Mouse (Mus musculus) stomach, embryonic 15.5 days (tissue): Measurements from ENCODE around the gene Sult6b2. TPM values are rescaled to one million over a fixed set of nuclear protein-coding genes. Genes with fewer than 3 reads are reported as not detected.

Experiments
- ATAC-seq: fragments of 200-750 bp; cut with Nextera tagmentation; 2 replicates; pipeline ENCODE4 v1.8.0; 2017; ENCODE audit warnings: low read depth, moderate number of reproducible peaks, moderate TSS enrichment; ENCODE audit not compliant: insufficient read depth, low FRiP score
- H3K27ac ChIP-seq: fragments of 300-500 bp; sonication (generic); 2 replicates; pipeline ENCODE4 v1.5.1; 2015; ENCODE audit warnings: mild to moderate bottlenecking, inconsistent platforms
- H3K27me3 ChIP-seq: fragments of 300-500 bp; sonication (generic); replicated peaks from 2 replicates; pipeline ENCODE4 v1.6.1; 2015; ENCODE audit warnings: inconsistent platforms
- H3K36me3 ChIP-seq: fragments of 300-500 bp; sonication (generic); 2 replicates; pipeline ENCODE4 v1.6.1; 2015; ENCODE audit warnings: inconsistent platforms
- H3K4me1 ChIP-seq: fragments of 300-500 bp; sonication (generic); 2 replicates; pipeline ENCODE4 v1.6.1; 2015; ENCODE audit warnings: inconsistent platforms
- H3K4me2 ChIP-seq: fragments of 300-500 bp; sonication (generic); 2 replicates; pipeline ENCODE4 v1.6.1; 2015; ENCODE audit warnings: mild to moderate bottlenecking, inconsistent platforms
- H3K4me3 ChIP-seq: fragments of 300-500 bp; sonication (generic); replicated peaks from 2 replicates; pipeline ENCODE4 v1.5.1; 2015; ENCODE audit warnings: inconsistent platforms
- H3K9ac ChIP-seq: fragments of 300-500 bp; sonication (generic); 2 replicates; pipeline ENCODE4 v1.6.1; 2015; ENCODE audit warnings: inconsistent platforms
- H3K9me3 ChIP-seq: fragments of 300-500 bp; sonication (generic); 2 replicates; pipeline ENCODE4 v1.6.1; 2016; ENCODE audit warnings: inconsistent platforms
- WGBS: fragments of 180-500 bp; shearing (Covaris S2); methylation state at CpG from one replicate; pipeline ENCODE4 v1.1.7; 2015; 5-methylcytosine and 5-hydroxymethylcytosine counted together
- polyA plus RNA-seq: library from polyadenylated mRNA; unstranded; fragments of >200 nt; fragmentation: Nextera tagmentation; extraction: Ambion mirVana; gene quantifications from 2 replicates; pipeline ENCODE4 v1.2.1, GENCODE M21; 2015

Sult6b2 gene
- polyA plus RNA-seq, 1 experiment from 2014 or later = 0.54 TPM

DNA sequence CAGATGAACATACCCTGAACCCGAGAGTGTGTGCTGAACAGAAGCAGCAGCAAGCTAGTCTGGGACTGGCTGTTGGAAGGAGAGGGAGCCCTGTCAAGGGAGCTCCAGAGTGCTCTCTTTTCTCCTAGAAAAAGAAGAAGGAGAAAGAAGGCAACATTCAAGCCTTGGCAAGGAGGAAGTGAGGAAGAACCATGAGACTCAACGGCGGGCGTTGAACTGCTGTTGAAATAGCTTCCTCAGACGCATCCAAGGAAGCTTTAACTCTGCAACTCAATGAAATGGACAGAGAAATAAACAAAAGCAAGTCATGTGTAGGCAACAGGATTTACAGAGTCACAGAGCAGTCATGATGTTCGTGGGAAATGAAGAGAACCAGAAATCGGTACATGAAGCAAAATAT, 57.5 kb downstream of the Sult6b2 start:
- no peaks in the 10 kb centered on the region for H3K9me3 ChIP-seq
- H3K27me3 ChIP-seq = no peaks in the 10 kb centered on the region
- H3K27ac ChIP-seq = peak overlapping the region; percentile 90
- H3K4me3 ChIP-seq = no peak overlapping the region
- WGBS = 36% methylated on average over 7 of the region's 7 CpGs
- no peak for ATAC-seq
- H3K9ac ChIP-seq = no peak overlapping the region
- H3K4me2 ChIP-seq = peak overlapping the region; percentile 36; the same call in 1 of the 2 replicates
- no peaks in the 10 kb centered on the region for H3K4me1 ChIP-seq
- no peaks in the 10 kb centered on the region for H3K36me3 ChIP-seq

DNA sequence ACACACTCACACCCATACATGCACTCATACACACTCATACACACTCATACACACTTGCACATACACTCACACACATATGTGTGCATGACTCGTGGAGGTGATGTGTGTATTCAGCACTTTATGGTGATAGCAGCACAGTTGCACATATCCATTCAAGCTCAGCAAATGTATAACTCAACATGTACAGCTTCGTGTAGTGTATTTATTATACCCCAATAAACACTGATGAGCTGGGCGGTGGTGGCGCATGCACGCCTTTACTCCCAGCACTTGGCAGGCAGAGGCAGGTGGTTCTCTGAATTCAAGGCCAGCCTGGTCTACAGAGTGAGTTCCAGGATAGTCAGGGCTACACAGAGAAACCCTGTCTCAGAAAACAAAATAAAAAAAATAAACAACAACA, 58.8 kb downstream of the Sult6b2 start:
- H3K9me3 ChIP-seq = no peaks in the 10 kb centered on the region
- H3K4me1 ChIP-seq = no peaks in the 10 kb centered on the region
- H3K27ac ChIP-seq = no peak overlapping the region
- no peaks in the 10 kb centered on the region for H3K36me3 ChIP-seq
- H3K4me2 ChIP-seq = no peak overlapping the region
- 90% methylated on average over 5 of the region's 5 CpGs for WGBS
- H3K4me3 ChIP-seq = no peak overlapping the region
- no peak overlapping the region for H3K9ac ChIP-seq
- no peaks in the 10 kb centered on the region for H3K27me3 ChIP-seq
- ATAC-seq = no peak

DNA sequence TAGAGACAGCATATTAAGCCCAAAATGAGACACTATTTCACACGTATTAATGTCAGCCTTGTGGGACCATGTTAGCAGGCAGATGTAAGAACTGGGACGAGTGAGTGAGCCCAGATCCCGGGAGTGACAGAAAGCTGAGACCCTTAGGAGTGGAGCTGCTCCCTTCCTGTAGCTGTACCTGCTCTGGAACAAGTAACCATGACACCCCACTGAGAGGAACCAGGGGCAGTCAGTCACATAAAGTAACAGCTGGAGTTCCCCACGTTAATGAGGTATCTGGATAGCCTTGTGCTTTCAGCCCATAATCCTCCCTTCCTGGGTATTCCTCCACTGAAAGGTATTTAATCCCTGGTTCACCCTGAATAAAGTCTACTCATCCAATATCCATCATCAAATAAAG, 61.1 kb downstream of the Sult6b2 start:
- 47% methylated on average over 4 of the region's 4 CpGs for WGBS
- Histone ChIP-seq H3K4me3 (no peak overlapping the region), H3K36me3 (no peaks in the 10 kb centered on the region), H3K4me1 (no peaks in the 10 kb centered on the region), H3K27ac (no peak overlapping the region), H3K9me3 (no peaks in the 10 kb centered on the region), H3K4me2 (no peak overlapping the region), H3K9ac (no peak overlapping the region), H3K27me3 (no peaks in the 10 kb centered on the region)
- ATAC-seq = no peak

DNA sequence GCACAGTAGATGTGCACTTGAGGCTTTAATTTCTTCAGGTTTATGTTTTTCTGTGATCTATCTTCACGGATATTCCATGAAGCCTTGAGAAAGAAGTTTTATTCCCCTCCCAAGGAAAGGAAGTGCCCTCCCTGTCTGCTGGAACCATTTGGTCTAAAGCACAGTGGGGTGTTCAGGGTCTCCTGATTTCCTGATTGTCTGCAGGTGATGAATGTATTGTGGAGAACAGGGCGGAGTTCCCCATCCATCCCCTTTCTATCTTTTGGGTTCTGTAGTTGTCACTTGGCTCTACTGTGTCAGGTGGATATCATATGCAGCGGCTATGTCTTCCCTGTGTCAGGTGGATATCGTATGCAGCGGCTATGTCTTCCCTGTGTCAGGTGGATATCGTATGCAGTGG, 62.5 kb downstream of the Sult6b2 start:
- Histone ChIP-seq H3K9ac (no peak overlapping the region), H3K27me3 (no peaks in the 10 kb centered on the region), H3K36me3 (no peaks in the 10 kb centered on the region), H3K4me3 (no peak overlapping the region), H3K27ac (no peak overlapping the region), H3K9me3 (no peaks in the 10 kb centered on the region), H3K4me2 (no peak overlapping the region), H3K4me1 (no peaks in the 10 kb centered on the region)
- no peak for ATAC-seq
- 83% methylated on average over 6 of the region's 6 CpGs for WGBS

DNA sequence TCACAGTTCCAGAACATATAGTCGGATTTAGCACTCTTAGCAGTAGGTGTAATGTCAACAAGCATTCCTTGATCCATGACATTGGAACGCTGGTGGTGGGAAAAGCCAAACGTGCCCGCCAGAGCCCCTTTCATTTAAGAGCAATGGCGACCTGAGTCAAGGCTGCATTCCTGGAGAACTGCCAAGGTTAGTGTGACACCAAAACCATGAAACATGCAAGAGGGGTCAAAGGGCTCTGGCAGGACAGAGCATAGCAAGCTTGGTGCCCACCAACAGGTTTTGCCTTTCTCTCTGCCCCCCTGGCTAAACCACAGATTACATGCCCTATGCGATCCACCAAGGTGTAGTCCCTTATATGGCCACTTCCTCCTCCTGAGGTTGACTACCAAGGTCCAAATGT, 65.7 kb downstream of the Sult6b2 start:
- Histone ChIP-seq H3K9ac (no peak overlapping the region), H3K4me3 (no peak overlapping the region), H3K4me1 (no peaks in the 10 kb centered on the region), H3K27ac (no peak overlapping the region), H3K36me3 (no peaks in the 10 kb centered on the region), H3K9me3 (no peaks in the 10 kb centered on the region), H3K4me2 (no peak overlapping the region), H3K27me3 (no peaks in the 10 kb centered on the region)
- WGBS = 71% methylated on average over 6 of the region's 6 CpGs
- no peak for ATAC-seq

DNA sequence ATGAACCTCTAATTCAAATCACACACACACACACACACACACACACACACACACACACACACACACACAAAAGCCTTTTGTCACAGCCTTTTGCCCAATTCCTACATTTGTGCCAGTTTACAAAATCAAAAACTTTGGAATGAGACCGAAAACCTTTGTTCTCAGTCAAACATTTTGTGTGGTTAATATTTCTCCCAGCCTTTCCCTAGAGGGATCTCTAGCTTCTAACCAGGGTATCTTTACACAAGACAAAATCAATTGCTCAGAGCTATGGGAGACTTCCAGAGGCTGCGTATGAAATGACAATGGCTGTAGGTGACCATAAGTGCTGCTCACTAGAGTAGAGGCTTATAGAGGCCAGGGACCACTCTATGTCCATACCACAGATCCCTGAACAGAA, 66.1 kb downstream of the Sult6b2 start:
- H3K27me3 ChIP-seq = no peaks in the 10 kb centered on the region
- 74% methylated on average over 2 of the region's 2 CpGs for WGBS

DNA sequence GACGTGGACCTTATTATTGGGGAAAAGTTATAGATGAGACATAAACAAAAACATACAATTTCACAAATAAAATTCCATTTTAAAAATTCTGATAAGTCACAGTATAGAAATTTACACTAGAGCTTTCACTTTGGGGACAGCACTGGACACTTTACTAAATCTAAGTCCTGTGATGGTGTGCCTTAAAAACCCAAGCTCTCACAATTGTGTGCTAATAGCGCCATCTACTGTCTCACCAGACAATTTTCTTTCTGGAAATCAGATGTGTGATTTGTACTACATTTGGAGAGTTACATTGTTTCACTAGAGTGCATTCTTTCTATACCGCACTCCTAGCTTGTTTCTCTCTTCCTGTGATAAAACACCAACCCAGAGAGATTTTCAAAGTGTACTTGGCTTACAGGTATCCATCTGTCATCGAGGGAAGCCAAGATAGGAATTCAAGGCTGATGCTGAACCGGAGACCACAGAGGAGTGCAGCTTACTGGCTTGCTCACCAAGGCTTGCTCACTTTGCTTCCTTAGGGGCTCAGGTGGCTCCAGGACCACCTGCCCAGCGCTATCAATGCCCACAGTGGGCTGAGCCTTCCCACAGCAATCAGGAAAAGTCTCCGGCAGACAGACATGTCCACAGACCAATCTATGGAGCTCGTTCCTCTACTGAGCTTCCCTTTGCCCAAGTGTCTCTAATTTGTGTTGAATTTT, 68.8 kb downstream of the Sult6b2 start:
- Histone ChIP-seq H3K9me3 (no peaks in the 10 kb centered on the region), H3K27ac (no peak overlapping the region), H3K27me3 (no peaks in the 10 kb centered on the region), H3K4me2 (no peak overlapping the region), H3K9ac (no peak overlapping the region), H3K4me1 (no peaks in the 10 kb centered on the region), H3K4me3 (no peak overlapping the region), H3K36me3 (no peaks in the 10 kb centered on the region)
- ATAC-seq = no peak
- WGBS = 44% methylated on average over 8 of the region's 8 CpGs

More for the DNA sequence above, 66.1 kb downstream of the Sult6b2 start:
- no peak overlapping the region for H3K4me3 ChIP-seq
- H3K27ac ChIP-seq = no peak overlapping the region
- no peak overlapping the region for H3K9ac ChIP-seq
- H3K9me3 ChIP-seq = no peaks in the 10 kb centered on the region
- no peak overlapping the region for H3K4me2 ChIP-seq
- no peak for ATAC-seq
- no peaks in the 10 kb centered on the region for H3K4me1 ChIP-seq
- no peaks in the 10 kb centered on the region for H3K36me3 ChIP-seq

Other genes starting within 250 kb of the Sult6b2 start
- gene Kcnj8, start 232.9 kb downstream of the Sult6b2 start, polyA plus RNA-seq = 54.2 and 70.5 TPM in 2 replicates
- gene Abcc9, start 102.2 kb downstream of the Sult6b2 start, polyA plus RNA-seq = 12.5 and 17.9 TPM in 2 replicates
- gene Cmas, start 47.8 kb downstream of the Sult6b2 start, polyA plus RNA-seq = 100 and 104 TPM in 2 replicates
- gene St8sia1, start 159.9 kb upstream of the Sult6b2 start, polyA plus RNA-seq = 0.90 and 0.96 TPM in 2 replicates